ENCODE assay signal across 8 mouse cellular contexts in the genomic region with DNA sequence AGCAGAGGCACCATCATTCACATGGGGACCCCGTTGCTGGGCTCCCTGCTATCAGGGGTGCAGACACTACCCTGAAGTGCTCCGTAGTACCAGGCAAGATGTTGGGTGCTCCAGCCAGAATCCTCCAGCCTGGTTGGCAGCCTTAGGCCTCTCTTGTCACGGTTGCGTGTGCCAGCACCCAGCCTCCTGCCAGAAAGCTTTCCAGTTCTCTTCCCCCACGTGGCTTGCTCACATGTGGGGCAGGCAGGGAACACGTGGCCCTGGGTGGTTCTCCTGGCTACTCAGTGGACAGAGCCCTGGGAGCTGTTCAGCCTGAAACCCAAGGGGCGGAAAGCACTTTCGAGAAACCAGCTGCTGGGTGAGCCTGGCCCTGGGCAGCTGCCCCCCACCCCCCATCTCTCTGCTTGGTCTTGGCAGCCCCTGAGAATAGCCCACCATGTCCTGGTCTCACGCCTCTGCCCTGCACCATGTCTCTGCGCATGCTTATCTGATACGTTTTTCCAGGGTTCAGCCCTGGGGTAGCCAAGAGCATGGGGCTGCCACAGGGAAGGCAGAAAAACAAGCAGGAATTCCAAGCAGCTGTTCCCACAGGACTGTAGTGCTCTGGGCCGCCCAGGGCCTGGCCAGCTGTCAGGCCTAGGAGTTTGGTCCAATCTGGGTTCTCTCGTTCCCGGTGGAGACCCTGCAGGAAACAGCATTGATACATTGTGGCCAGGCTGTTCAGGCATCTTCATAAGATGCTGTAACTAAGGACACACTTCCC. TPM values are rescaled to one million over a fixed set of nuclear protein-coding genes. Genes with fewer than 3 reads are reported as not detected.
A peak's percentile ranks its signal among the peaks of the same experiment; 100 is the strongest.
DNase-seq lines count a peak whose midpoint lies in the region; ATAC-seq and TF ChIP-seq lines count a peak whose summit lies in the region.

No protein-coding gene starts in this region.

- H3K27ac ChIP-seq in neural tube, embryonic 13.5 days (replicated peaks): peak overlapping the region; percentile 11
- H3K27ac ChIP-seq in midbrain, embryonic 15.5 days: no peak overlapping the region

- POLR2A ChIA-PET in Patski (lab: Charles Lee): interaction anchor here (0.6 to 0.8 kb wide), 2 partner anchors 12 to 636 kb away, joined by 3 to 5 read pairs; no protein-coding TSS in a partner anchor

- no peaks in the 10 kb centered on the region for H3K9me3 ChIP-seq in neural tube, embryonic 13.5 days
- no peaks in the 10 kb centered on the region for H3K9me3 ChIP-seq in midbrain, embryonic 15.5 days

- peak; percentile 40 for ATAC-seq in Patski
- ATAC-seq in cerebellum, adult (ENCODE audit: insufficient number of reproducible peaks, low FRiP score, low TSS enrichment): peak; percentile 72
- no peak for ATAC-seq in neural tube, embryonic 13.5 days (ENCODE audit: low read depth)
- ATAC-seq in midbrain, embryonic 15.5 days (replicated peaks): no peak

- in situ Hi-C loops in Patski (cut with MboI; ENCODE audit: low pct_unique_long_range_greater_than_20kb): no loop called here

- H3K36me3 ChIP-seq in neural tube, embryonic 13.5 days: no peaks in the 10 kb centered on the region
- H3K36me3 ChIP-seq in midbrain, embryonic 15.5 days (replicated peaks): no peaks in the 10 kb centered on the region

- no peak overlapping the region for H3K4me3 ChIP-seq in neural tube, embryonic 13.5 days
- H3K4me3 ChIP-seq in midbrain, embryonic 15.5 days: no peak overlapping the region

- H3K27me3 ChIP-seq in Patski: no peaks in the 10 kb centered on the region
- H3K27me3 ChIP-seq in neural tube, embryonic 13.5 days: no peaks in the 10 kb centered on the region
- no peaks in the 10 kb centered on the region for H3K27me3 ChIP-seq in midbrain, embryonic 15.5 days (replicated peaks)

- no peak overlapping the region for H3K4me2 ChIP-seq in neural tube, embryonic 13.5 days
- H3K4me2 ChIP-seq in midbrain, embryonic 15.5 days: no peak overlapping the region

- peak; percentile 54 for DNase-seq in Patski (ENCODE audit: low read depth, low spot score)
- peak; percentile 76 to 85 for DNase-seq in frontal cortex, postnatal 10 days (ENCODE audit: low spot score in 2 of 2)
- peak; percentile 89 for DNase-seq in heart, postnatal 4 days
- DNase-seq in layer of hippocampus, postnatal 36 days: peak; percentile 81 to 84
- peak; percentile 60 to 91 for DNase-seq in urinary bladder, postnatal 36 days (ENCODE audit: low spot score in 2 of 2)

- CTCF ChIA-PET in Patski (lab: Charles Lee): interaction anchor here (1.2 kb wide), 1 partner anchor 30 kb away, joined by 3 read pairs; no protein-coding TSS in a partner anchor

- WGBS in neural tube, embryonic 13.5 days: 72% methylated on average over 14 of the region's 14 CpGs
- 62% methylated on average over 14 of the region's 14 CpGs for WGBS in midbrain, embryonic 15.5 days

- H3K4me1 ChIP-seq in neural tube, embryonic 13.5 days (replicated peaks): peaks cover 15% of the 10 kb centered on the region; the same call in 1 of the 2 replicates
- no peaks in the 10 kb centered on the region for H3K4me1 ChIP-seq in midbrain, embryonic 15.5 days

- no peak for TF ChIP-seq CTCF in Patski (IDR thresholded peaks at IDR 0.05)

- H3K9ac ChIP-seq in neural tube, embryonic 13.5 days: no peak overlapping the region
- H3K9ac ChIP-seq in midbrain, embryonic 15.5 days: no peak overlapping the region

RNA-seq across cellular contexts. Expression of a gene that starts 54.2 kb away (rescaled TPM):
- 1.1 TPM for polyA plus RNA-seq in Patski (2021)
- total RNA-seq in heart, postnatal 4 days (2021): 1 to 10 TPM; 3.6 to 4.6 TPM
- total RNA-seq in layer of hippocampus, postnatal 36 days (2021): 1 to 10 TPM; 1.6 to 2.0 TPM
- 4.3 TPM in 2 replicates for polyA plus RNA-seq in neural tube, embryonic 13.5 days (2015; fragmentation: Nextera tagmentation; extraction: Ambion mirVana)
- 2.9 TPM in 2 replicates for polyA plus RNA-seq in midbrain, embryonic 15.5 days (2015; fragmentation: Nextera tagmentation; extraction: Ambion mirVana)

RNA-seq across cellular contexts. Expression of a gene that starts 54.8 kb away (rescaled TPM):
- polyA plus RNA-seq in Patski (2021): 48.8 TPM
- 10 to 100 TPM; 39.5 to 40.8 TPM for total RNA-seq in heart, postnatal 4 days (2021)
- total RNA-seq in layer of hippocampus, postnatal 36 days (2021): 10 to 100 TPM; 35.8 to 37.7 TPM
- 30.1 and 30.4 TPM in 2 replicates for polyA plus RNA-seq in neural tube, embryonic 13.5 days (2015; fragmentation: Nextera tagmentation; extraction: Ambion mirVana)
- polyA plus RNA-seq in midbrain, embryonic 15.5 days (2015; fragmentation: Nextera tagmentation; extraction: Ambion mirVana): 31.3 and 33.8 TPM in 2 replicates

Comparison
In these comparisons a context has a peak if more than half of its experiments do, and no peak if none do; other contexts are left out.
1. ATAC-seq: peak in Patski (single experiment) and cerebellum, adult (single experiment); none in neural tube, embryonic 13.5 days (single experiment) and midbrain, embryonic 15.5 days (single experiment).
2. Peak in every context shown above with its lines, with median percentiles within 50 percentile points of each other: DNase-seq.